Mouse (Mus musculus): Measurements from ENCODE around the gene Cntn6.

Cntn6 gene

GRCm38 (mm10) chr6:104492490-104493431, at the start of gene Cntn6:
TSS of gene Cntn6 (plus strand) at chr6:104492790.
- peak; percentile 20 to 42 for DNase-seq (ENCODE audit: low spot score in 2 of 2)

GRCm38 (mm10) chr6:104443731-104444130, 48.9 kb upstream of the Cntn6 start:
- no peak for DNase-seq (ENCODE audit: low spot score in 2 of 2)

- no peak for DNase-seq (ENCODE audit: low spot score in 2 of 2)
Measured at GRCm38 (mm10) chr6:104470706-104471105, 21.9 kb upstream of the Cntn6 start.

- peak in 1 of 2 experiments; percentile 22 for DNase-seq (ENCODE audit: low spot score in 2 of 2)
Measured at GRCm38 (mm10) chr6:104479242-104479641, 13.3 kb upstream of the Cntn6 start.

GRCm38 (mm10) chr6:104493459-104493858, 869 bp downstream of the Cntn6 start:
- DNase-seq (ENCODE audit: low spot score in 2 of 2) = peak in 1 of 2 experiments; percentile 12

GRCm38 (mm10) chr6:104495801-104496200, 3.2 kb downstream of the Cntn6 start:
- no peak for DNase-seq (ENCODE audit: low spot score in 2 of 2)

- DNase-seq (ENCODE audit: low spot score in 2 of 2) = no peak
Measured at GRCm38 (mm10) chr6:104563993-104564392, 71.4 kb downstream of the Cntn6 start.

- DNase-seq (ENCODE audit: low spot score in 2 of 2) = peak in 1 of 2 experiments; percentile 7
Measured at GRCm38 (mm10) chr6:104569564-104569963, 77.0 kb downstream of the Cntn6 start.

GRCm38 (mm10) chr6:104588028-104588427, 95.4 kb downstream of the Cntn6 start:
- no peak for DNase-seq (ENCODE audit: low spot score in 2 of 2)

GRCm38 (mm10) chr6:104600838-104601397, 108.3 kb downstream of the Cntn6 start:
- DNase-seq (ENCODE audit: low spot score in 2 of 2) = no peak

- no peak for DNase-seq (ENCODE audit: low spot score in 2 of 2)
Measured at GRCm38 (mm10) chr6:104602894-104603293, 110.3 kb downstream of the Cntn6 start.

GRCm38 (mm10) chr6:104603371-104603770, 110.8 kb downstream of the Cntn6 start:
- DNase-seq (ENCODE audit: low spot score in 2 of 2) = no peak

- DNase-seq (ENCODE audit: low spot score in 2 of 2) = no peak
Measured at GRCm38 (mm10) chr6:104605214-104605613, 112.6 kb downstream of the Cntn6 start.

GRCm38 (mm10) chr6:104653518-104653917, 160.9 kb downstream of the Cntn6 start:
- DNase-seq (ENCODE audit: low spot score in 2 of 2) = no peak

GRCm38 (mm10) chr6:104668701-104669100, 176.1 kb downstream of the Cntn6 start:
- DNase-seq (ENCODE audit: low spot score in 2 of 2) = no peak

- DNase-seq (ENCODE audit: low spot score in 2 of 2) = no peak
Measured at GRCm38 (mm10) chr6:104674249-104674648, 181.7 kb downstream of the Cntn6 start.

- DNase-seq (ENCODE audit: low spot score in 2 of 2) = no peak
Measured at GRCm38 (mm10) chr6:104679809-104680495, 187.4 kb downstream of the Cntn6 start.

GRCm38 (mm10) chr6:104687980-104688379, 195.4 kb downstream of the Cntn6 start:
- DNase-seq (ENCODE audit: low spot score in 2 of 2) = no peak

- no peak for DNase-seq (ENCODE audit: low spot score in 2 of 2)
Measured at GRCm38 (mm10) chr6:104688439-104689125, 196.0 kb downstream of the Cntn6 start.

- DNase-seq (ENCODE audit: low spot score in 2 of 2) = no peak
Measured at GRCm38 (mm10) chr6:104728571-104728970, 236.0 kb downstream of the Cntn6 start.

GRCm38 (mm10) chr6:104734256-104734655, 241.7 kb downstream of the Cntn6 start:
- no peak for DNase-seq (ENCODE audit: low spot score in 2 of 2)

- DNase-seq (ENCODE audit: low spot score in 2 of 2) = no peak
Measured at GRCm38 (mm10) chr6:104738999-104739398, 246.4 kb downstream of the Cntn6 start.

Data from left cerebral cortex, adult 9 months (tissue).